Mouse (Mus musculus) heart, embryonic 11.5 days (tissue): ENCODE measurements around the gene Asb10. TPM values are rescaled to one million over a fixed set of nuclear protein-coding genes. Genes with fewer than 3 reads are reported as not detected.

Experiments used
- ATAC-seq: fragments of 200-750 bp; cut with Nextera tagmentation; replicated peaks from 2 replicates; pipeline ENCODE4 v1.8.0; 2017; ENCODE audit warnings: moderate library complexity; ENCODE audit not compliant: insufficient number of reproducible peaks, low FRiP score, low TSS enrichment
- H3K27ac ChIP-seq: fragments of 300-500 bp; sonication (generic); 2 replicates; pipeline ENCODE4 v1.5.1; 2014; ENCODE audit warnings: mild to moderate bottlenecking, low read depth, low read length
- H3K27me3 ChIP-seq: fragments of 300-500 bp; sonication (generic); 2 replicates; pipeline ENCODE4 v1.6.1; 2014; ENCODE audit warnings: mild to moderate bottlenecking, low read length, mixed read lengths; ENCODE audit not compliant: control insufficient read depth, insufficient read depth
- H3K36me3 ChIP-seq: fragments of 300-500 bp; sonication (generic); 2 replicates; pipeline ENCODE4 v1.6.1; 2014; ENCODE audit warnings: mild to moderate bottlenecking, low read length, moderate library complexity, mixed read lengths; ENCODE audit not compliant: control insufficient read depth, insufficient read depth
- H3K4me1 ChIP-seq: fragments of 300-500 bp; sonication (generic); 2 replicates; pipeline ENCODE4 v1.6.1; 2014; ENCODE audit warnings: low read length; ENCODE audit not compliant: control insufficient read depth, insufficient read depth
- H3K4me2 ChIP-seq: fragments of 300-500 bp; sonication (generic); 2 replicates; pipeline ENCODE4 v1.6.1; 2014; ENCODE audit warnings: mild to moderate bottlenecking, moderate library complexity
- H3K4me3 ChIP-seq: fragments of 300-500 bp; sonication (generic); 2 replicates; pipeline ENCODE4 v1.5.1; 2014; ENCODE audit warnings: low read depth, low read length
- H3K9ac ChIP-seq: fragments of 300-500 bp; sonication (generic); 2 replicates; pipeline ENCODE4 v1.6.1; 2014; ENCODE audit warnings: mild to moderate bottlenecking, low read depth, low read length, moderate library complexity
- H3K9me3 ChIP-seq: fragments of 300-500 bp; sonication (generic); replicated peaks from 2 replicates; pipeline ENCODE4 v1.6.1; 2016; ENCODE audit warnings: low read length; ENCODE audit not compliant: control insufficient read depth
- WGBS: fragments of 180-500 bp; shearing (Covaris S2); extraction: QIAGEN DNeasy Blood & Tissue Kit; methylation state at CpG from one replicate; pipeline ENCODE4 v1.1.7; 2014; ENCODE audit not compliant: insufficient replicate concordance; 5-methylcytosine and 5-hydroxymethylcytosine counted together
- polyA plus RNA-seq: library from polyadenylated mRNA; unstranded; fragments of >200 nt; fragmentation: Nextera tagmentation; extraction: Ambion mirVana; gene quantifications from 2 replicates; pipeline ENCODE4 v1.2.1, GENCODE M21; 2014

The Asb10 gene
- 3.2 and 3.4 TPM in 2 replicates for polyA plus RNA-seq

DNA sequence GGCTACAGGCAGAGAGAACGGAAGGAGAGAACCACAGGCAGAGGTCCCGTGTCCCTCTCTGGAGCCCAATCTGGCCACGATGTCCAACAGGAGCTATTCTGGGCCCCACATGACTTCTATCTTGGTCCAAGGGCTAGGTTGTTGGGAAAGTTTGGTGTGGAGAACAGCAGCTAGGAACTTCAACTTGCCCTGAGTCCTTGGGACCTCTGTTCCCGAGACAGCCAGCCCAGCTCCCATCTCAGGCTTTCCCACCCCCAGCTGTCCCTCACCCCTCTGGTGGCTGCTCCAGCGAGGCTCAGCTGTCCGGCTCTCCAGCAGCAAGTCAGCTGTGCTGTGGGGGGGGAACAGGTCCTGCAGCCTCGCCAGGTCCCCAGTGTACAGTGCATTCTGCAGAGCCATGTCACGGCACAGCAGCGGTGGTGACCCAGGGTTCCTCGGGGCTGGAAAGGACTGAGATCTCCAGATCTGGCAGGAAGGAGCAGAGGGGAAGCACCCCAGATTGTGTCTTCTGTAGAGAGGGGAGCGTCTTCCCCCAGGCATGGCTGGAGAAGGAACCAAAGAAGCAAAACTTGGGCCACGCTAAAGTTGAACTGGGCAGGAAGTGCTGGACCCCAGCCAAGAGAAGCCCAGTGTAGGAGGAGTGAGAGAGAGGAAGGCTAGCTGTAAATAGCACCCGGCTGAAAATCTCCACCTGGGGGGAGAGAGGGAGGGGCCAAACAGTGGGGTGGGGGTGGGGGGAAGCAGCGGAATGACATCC, at the start of gene Asb10:
Gene Asb10 (minus strand): TSS at position 592 of the 757 bp plus-strand sequence.
- Histone ChIP-seq H3K4me2 (peak within 1 kb of the TSS; percentile 68), H3K4me1 (peaks cover 16% of the 10 kb centered on the region), H3K27me3 (peaks cover 3% of the 10 kb centered on the region), H3K9ac (peak within 1 kb of the TSS; percentile 56), H3K27ac (peak within 1 kb of the TSS; percentile 66), H3K36me3 (no peaks in the 10 kb centered on the region), H3K9me3 (no peaks in the 10 kb centered on the region), H3K4me3 (peak within 1 kb of the TSS; percentile 21)
- peak; percentile 19; the same call in 1 of the 2 replicates for ATAC-seq
- WGBS: 10% methylated on average over 14 of the region's 14 CpGs

- ATAC-seq: no peak
- no peak overlapping the region for H3K27ac ChIP-seq
- no peak overlapping the region; the same call in 1 of the 2 replicates for H3K9ac ChIP-seq
- peaks cover 31% of the 10 kb centered on the region for H3K36me3 ChIP-seq
- no peak overlapping the region for H3K4me3 ChIP-seq
- H3K27me3 ChIP-seq: no peaks in the 10 kb centered on the region
- no peaks in the 10 kb centered on the region for H3K9me3 ChIP-seq
- peaks cover 29% of the 10 kb centered on the region for H3K4me1 ChIP-seq
- H3K4me2 ChIP-seq: no peak overlapping the region
- WGBS: 85% methylated on average over 20 of the region's 20 CpGs
Observed at GRCm38 (mm10) chr5:24589511-24590500, 49.0 kb upstream of the Asb10 start.

DNA sequence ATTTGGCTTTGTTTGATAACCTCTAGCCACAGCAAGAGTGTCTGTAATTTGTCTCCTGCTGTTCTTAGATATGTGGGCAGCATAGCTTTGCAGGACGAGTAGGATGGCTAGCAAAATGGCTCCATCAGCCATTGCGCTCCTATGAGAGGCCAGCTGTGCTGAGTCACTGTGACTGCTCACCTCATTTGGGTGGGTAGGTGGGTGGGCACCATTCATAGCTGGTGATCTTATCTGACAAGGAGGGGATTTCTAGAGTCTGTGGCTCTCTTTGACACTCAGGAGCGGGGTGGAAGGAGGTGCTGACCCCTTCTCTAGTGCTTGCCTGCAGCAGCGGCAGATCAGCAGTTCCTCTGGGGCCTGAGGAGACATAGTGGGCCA, 46.4 kb upstream of the Asb10 start:
- ATAC-seq: peak; percentile 45; the same call in 1 of the 2 replicates
- Histone ChIP-seq H3K27ac (peak overlapping the region; percentile 84), H3K4me2 (peak overlapping the region; percentile 72), H3K9ac (peak overlapping the region; percentile 90), H3K27me3 (no peaks in the 10 kb centered on the region), H3K9me3 (no peaks in the 10 kb centered on the region), H3K36me3 (peaks cover 13% of the 10 kb centered on the region), H3K4me3 (peak overlapping the region; percentile 91), H3K4me1 (peaks cover 23% of the 10 kb centered on the region)
- WGBS: 15% methylated on average over 4 of the region's 4 CpGs

DNA sequence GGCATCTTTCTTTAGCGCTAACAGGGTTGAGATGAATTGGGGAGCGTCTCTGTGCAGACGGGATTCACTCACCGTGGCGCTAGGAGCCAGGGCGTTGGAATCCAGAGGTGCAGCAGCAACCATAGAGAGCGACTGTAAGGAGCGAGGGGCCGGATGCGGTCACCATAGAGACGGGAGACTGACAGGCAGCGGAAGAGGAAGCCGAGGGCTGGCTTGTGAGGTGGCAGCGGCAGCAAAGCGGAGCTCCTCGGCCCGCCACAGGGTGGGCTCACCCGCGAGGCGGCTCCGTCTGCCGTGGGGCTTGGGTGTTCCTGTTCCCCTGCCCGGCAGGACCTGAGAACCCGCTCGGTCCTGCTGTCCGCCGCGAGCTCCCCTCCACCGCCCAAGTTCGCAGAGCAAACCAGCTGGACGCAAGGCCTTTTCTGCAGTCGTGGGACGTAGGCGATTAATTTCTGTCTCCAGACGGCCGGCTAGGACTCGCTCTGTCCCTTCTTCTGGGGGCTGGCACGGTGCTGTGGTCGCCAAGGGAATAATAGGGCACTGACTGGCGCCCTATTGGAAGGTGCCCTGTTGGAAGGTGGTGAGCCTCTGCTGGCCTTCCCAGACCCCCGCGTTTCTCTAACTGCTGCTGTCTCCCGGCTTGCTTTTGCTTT, 45.9 kb upstream of the Asb10 start, which contains the start of gene Chpf2:
Gene Chpf2 (plus strand): TSS at position 195 of the 653 bp plus-strand sequence.
- H3K27me3 ChIP-seq: no peaks in the 10 kb centered on the region
- peak within 1 kb of the TSS; percentile 91 for H3K4me3 ChIP-seq
- peak within 1 kb of the TSS; percentile 72 for H3K4me2 ChIP-seq
- peak within 1 kb of the TSS; percentile 84 for H3K27ac ChIP-seq
- peak within 1 kb of the TSS; percentile 90 for H3K9ac ChIP-seq
- under 1% methylated on average over 43 of the region's 43 CpGs for WGBS
- peaks cover 8% of the 10 kb centered on the region for H3K36me3 ChIP-seq
- H3K9me3 ChIP-seq: no peaks in the 10 kb centered on the region
- peak; percentile 77 for ATAC-seq
- peaks cover 18% of the 10 kb centered on the region for H3K4me1 ChIP-seq

DNA sequence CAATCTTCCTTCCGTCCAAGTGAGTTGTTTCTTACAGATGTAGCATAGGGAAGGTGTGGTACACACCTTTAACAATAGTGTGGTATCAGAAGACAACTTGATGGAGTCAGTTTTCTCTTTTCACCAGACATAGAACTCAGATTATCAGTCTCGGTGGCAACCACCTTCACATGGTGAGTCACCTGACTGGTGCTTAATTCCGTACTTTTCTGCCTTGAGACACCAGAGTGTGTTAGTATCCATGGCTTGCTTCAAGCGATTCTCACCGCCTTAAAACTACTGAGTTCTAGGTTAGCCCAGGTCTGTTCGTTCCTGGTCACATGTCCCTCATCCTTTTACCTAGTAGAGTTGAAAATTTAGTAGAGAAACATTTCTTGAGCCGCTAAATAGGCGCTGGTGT, 45.3 kb upstream of the Asb10 start:
- WGBS: 12% methylated on average over 8 of the region's 8 CpGs

DNA sequence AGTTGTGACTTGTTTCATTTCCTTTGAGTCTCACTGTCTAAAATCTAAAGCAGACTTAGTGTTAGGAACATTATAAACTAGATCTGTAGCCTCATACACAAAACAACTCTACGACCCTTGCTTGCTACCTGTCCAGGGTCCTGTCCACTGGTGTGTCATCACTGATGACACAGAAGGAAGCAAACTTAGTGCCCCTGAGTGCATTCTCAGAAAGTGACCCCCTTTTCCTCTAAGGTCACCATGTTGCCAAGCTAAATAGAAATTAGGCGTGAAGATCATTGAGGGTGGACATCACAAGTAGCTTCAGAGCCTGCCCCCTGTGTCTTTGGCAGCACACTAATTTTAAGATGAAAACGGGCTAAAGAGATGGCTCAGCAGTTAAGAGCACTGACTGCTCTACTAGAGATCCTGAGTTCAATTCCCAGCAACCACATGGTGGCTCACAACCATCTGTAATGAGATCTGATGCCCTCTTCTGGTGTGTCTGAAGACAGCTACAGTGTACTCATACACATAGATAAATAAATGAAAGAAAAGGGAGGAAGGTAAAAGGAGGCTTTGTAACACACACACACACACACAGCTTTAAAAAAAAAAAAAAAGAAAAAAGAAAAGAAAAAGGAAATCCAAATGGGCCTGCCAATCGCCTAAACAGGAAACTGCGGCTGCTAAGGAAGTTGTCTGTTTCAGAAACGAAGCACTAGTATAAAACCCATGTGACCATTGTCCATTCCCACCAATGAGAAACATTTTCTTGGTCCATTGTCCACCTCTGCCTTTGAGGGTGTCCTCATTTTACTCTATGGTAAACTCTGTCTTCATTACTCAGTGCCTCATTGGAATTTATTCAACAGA, 37.6 kb upstream of the Asb10 start:
- Histone ChIP-seq H3K4me3 (peak overlapping the region; percentile 82), H3K27me3 (no peaks in the 10 kb centered on the region), H3K4me2 (peak overlapping the region; percentile 74), H3K36me3 (peaks cover 7% of the 10 kb centered on the region; the same call in 1 of the 2 replicates), H3K9ac (peak overlapping the region; percentile 64), H3K9me3 (no peaks in the 10 kb centered on the region), H3K4me1 (peaks cover 7% of the 10 kb centered on the region), H3K27ac (peak overlapping the region; percentile 78)
- ATAC-seq: no peak
- 55% methylated on average over 6 of the region's 6 CpGs for WGBS

More for the DNA sequence above, 45.3 kb upstream of the Asb10 start:
- H3K9me3 ChIP-seq: no peaks in the 10 kb centered on the region
- H3K9ac ChIP-seq: peak overlapping the region; percentile 90
- no peak overlapping the region for H3K27ac ChIP-seq
- peak overlapping the region; percentile 72 for H3K4me2 ChIP-seq
- no peaks in the 10 kb centered on the region for H3K27me3 ChIP-seq
- peaks cover 3% of the 10 kb centered on the region; the same call in 1 of the 2 replicates for H3K36me3 ChIP-seq
- peak overlapping the region; percentile 91 for H3K4me3 ChIP-seq
- H3K4me1 ChIP-seq: peaks cover 14% of the 10 kb centered on the region
- ATAC-seq: no peak

GRCm38 (mm10) chr5:24577183-24577929, 36.6 kb upstream of the Asb10 start, which contains the start of gene Abcf2:
TSS of gene Abcf2 (minus strand) at chr5:24577467.
- WGBS: 1% methylated on average over 47 of the region's 48 CpGs
- ATAC-seq: peak; percentile 95

More at GRCm38 (mm10) chr5:24577183-24577929, 36.6 kb upstream of the Asb10 start, which contains the start of gene Abcf2:
- Histone ChIP-seq H3K36me3 (peaks cover 10% of the 10 kb centered on the region), H3K4me3 (peak within 1 kb of the TSS; percentile 82), H3K27me3 (no peaks in the 10 kb centered on the region), H3K4me1 (peaks cover 7% of the 10 kb centered on the region), H3K4me2 (peak within 1 kb of the TSS; percentile 76), H3K9ac (peak within 1 kb of the TSS; percentile 84), H3K9me3 (no peaks in the 10 kb centered on the region), H3K27ac (peak within 1 kb of the TSS; percentile 78)
